Mouse (Mus musculus) thymus, postnatal 36 days (tissue): ENCODE measurements at regions not wholly inside any gene's neighbourhood (a gene's known extent, or its start where the extent isn't known, plus 50 kb on each side); places are given as distances from the start of the nearest gene placed in this dataset.

Experiments used
- DNase-seq, 2 experiments: peaks; one replicate each; pipeline ENCODE4 v3.0.0; 2022; ENCODE audit warnings: mixed read lengths in 2 of 2

DNA sequence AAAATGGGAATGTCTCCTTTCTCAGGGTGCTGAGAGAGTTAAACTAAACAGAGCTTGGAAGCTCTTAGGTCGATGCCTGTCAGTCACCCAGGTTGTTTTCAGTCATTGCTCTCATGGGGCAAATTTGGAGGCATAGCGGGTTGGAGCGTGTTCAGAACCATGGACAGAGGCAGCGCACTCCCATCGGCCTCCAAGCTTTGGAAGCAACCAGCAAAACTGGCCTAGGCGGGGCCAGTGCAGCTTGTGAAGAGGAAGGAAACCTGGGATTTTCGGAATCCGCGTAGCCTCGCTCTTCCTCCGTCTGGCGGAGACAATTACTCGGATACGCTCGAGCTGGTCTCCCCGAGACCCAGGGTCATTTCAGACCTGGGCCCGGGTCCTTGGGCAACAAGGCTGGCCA is 63.4 kb upstream of the Pax2 start:
- no peak for DNase-seq

DNA sequence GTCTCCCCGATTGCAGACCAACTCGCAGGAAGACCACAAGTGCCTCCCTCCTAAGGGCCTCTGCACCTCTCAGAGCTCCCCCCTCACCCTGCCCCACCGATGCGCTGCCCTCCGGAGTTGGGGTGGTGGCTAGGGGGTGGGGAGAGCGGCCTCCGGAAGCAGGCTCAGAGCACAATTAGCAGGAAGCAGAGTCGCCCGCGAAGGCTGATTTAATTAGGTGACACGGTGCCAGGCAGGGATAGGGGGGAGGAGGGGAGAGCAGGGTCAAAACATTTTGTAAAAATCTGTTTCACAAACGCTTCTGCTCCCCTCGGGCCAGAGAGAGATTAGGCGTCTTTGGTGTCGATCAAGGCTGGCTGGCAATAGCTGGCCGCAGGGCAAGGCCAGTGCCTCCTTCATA is 63.0 kb upstream of the Pax2 start:
- no peak for DNase-seq

DNA sequence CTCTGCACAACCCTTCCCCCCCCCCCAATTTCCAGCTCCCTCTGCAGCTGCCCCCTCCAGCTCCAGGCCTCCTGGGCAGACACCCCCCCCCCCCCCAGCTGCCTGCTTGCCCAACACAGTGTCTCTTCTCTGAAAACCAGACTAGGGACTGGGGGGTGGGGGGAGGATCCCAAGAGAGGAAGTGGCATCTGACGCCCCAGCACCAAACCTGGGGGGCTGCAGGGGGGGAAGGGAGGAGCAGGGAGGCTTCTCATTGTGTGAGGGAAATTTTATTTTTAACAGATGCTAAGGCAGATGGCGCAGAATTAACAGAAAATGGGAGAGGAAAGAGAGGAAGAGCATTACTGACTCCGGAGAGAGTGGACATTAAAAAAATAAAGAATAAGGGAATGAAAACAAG is 60.5 kb upstream of the Pax2 start:
- no peak for DNase-seq

DNA sequence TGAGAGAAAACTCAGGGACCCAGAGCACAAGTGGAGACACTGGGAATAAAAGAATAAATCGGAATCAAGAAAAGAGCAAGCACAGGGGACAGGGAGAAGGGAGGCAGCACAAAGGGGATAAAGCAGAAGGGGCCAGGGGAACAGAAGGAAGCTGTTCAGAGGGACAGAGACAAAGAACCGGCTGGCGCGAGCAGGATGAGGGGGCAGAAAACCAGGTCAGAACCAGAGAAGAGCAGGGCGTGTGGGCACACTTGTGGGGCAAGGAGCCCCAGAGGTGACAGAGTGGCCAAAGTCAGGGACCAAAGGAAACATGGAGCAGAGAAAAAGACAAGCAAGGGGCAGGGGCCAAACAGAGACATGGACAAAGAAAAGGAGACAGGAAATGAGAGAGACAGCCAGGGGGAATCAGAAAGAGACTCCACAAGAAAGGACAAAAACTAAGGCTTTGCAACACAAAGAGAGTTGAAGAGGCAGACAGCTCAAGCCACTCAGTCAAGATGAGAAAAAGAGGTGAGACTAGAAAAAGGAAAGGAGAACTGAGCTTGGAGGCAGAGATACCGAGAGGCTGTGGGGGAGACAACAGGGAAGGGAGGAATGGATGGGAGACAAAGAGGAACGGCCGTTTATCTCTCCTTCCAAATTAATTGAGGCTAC is 59.7 kb upstream of the Pax2 start:
- no peak for DNase-seq

DNA sequence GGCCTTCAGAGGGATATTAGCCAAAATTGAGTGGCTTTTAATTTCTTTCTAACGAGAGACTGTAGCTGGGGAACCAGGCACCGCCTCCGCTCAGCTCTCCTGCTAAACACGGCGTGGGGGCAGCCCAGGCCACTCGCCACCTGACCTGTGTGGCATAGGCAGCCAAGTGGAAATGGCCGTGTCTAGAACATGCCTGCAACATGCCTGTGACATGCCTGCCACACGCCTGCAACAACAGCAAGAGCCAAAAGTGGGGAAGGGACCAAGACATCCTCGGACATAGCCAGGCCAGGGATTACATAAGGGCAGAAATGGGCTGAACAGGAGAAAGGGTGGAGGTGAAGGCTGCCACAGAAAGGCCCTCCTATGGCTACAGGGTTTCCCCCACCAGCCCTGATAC is 59.1 kb upstream of the Pax2 start:
- no peak for DNase-seq

DNA sequence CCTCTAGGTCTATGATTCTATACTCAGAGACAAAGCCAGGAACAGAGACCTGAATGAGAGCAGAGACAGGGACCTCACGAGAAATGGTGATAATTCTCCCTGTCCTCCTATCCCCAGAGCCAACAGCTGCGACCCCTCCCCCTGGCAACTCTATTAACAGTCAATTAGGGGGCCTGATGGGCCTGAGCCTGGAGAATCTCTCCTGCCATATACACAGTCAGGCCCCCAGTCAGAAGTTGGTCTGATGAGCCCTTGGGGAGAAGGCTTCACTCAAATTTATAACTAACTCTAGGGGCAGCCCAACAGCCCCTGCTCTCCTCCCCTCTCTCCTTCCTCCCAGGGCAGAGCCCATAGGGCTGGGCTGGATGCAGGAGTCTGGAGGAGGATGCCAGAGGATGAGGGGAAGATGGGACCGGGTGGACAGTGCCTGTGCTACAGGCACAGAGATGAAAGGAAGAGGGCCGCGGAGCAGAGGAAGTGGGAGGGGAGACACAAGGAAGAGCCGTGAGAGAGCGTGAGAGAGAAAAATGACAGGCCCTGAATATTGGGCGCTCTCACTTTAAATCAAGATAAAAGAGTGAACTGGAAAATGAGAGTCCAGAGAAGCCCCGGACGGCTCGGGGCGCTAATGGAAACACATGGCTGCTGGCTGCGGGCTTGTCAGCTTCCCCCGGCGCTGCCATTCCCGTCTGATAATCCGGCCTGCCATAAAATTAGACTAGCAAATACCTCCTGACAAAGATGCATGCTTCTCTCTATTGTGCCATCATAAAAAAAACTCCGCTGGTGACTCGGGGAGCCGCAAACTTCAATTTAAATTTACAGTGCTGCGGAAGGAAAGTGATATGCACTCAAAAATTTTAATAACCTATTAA is 57.2 kb upstream of the Pax2 start:
- DNase-seq = no peak
